Mouse (Mus musculus) thymus, adult 18-20 months (tissue): Measurements from ENCODE around the gene Camk2n1.

Experiments used
- DNase-seq, 2 experiments: peaks; one replicate each; pipeline ENCODE4 v3.0.0; 2022; ENCODE audit warnings: mixed read lengths in 2 of 2

Gene Camk2n1

GRCm38 (mm10) chr4:138465446-138465845 is 11.3 kb downstream of the Camk2n1 start:
- no peak for DNase-seq

- no peak for DNase-seq
Observed at GRCm38 (mm10) chr4:138466690-138467089, 12.6 kb downstream of the Camk2n1 start.

- DNase-seq, result no peak
Observed at GRCm38 (mm10) chr4:138467451-138467850, 13.3 kb downstream of the Camk2n1 start.

GRCm38 (mm10) chr4:138469080-138469479 is 15.0 kb downstream of the Camk2n1 start:
- DNase-seq, result no peak

- no peak for DNase-seq
Observed at GRCm38 (mm10) chr4:138471241-138471640, 17.1 kb downstream of the Camk2n1 start.

GRCm38 (mm10) chr4:138479595-138479994 is 25.5 kb downstream of the Camk2n1 start:
- DNase-seq, result no peak

- no peak for DNase-seq
Observed at GRCm38 (mm10) chr4:138480962-138481361, 26.8 kb downstream of the Camk2n1 start.

- no peak for DNase-seq
Observed at GRCm38 (mm10) chr4:138482721-138483120, 28.6 kb downstream of the Camk2n1 start.

- no peak for DNase-seq
Observed at GRCm38 (mm10) chr4:138488241-138488640, 34.1 kb downstream of the Camk2n1 start.

- no peak for DNase-seq
Observed at GRCm38 (mm10) chr4:138491088-138491487, 37.0 kb downstream of the Camk2n1 start.

GRCm38 (mm10) chr4:138493161-138494001 is 39.3 kb downstream of the Camk2n1 start:
- no peak for DNase-seq

GRCm38 (mm10) chr4:138494905-138495304 is 40.8 kb downstream of the Camk2n1 start:
- DNase-seq, result no peak

- no peak for DNase-seq
Observed at GRCm38 (mm10) chr4:138495775-138496174, 41.7 kb downstream of the Camk2n1 start.

GRCm38 (mm10) chr4:138496746-138497520 is 42.8 kb downstream of the Camk2n1 start:
- DNase-seq, result no peak

GRCm38 (mm10) chr4:138499856-138500645 is 45.9 kb downstream of the Camk2n1 start:
- no peak for DNase-seq

GRCm38 (mm10) chr4:138501048-138501447 is 46.9 kb downstream of the Camk2n1 start:
- no peak for DNase-seq

- no peak for DNase-seq
Observed at GRCm38 (mm10) chr4:138504632-138505101, 50.6 kb downstream of the Camk2n1 start.

- no peak for DNase-seq
Observed at GRCm38 (mm10) chr4:138505171-138505870, 51.2 kb downstream of the Camk2n1 start.

GRCm38 (mm10) chr4:138507903-138508302 is 53.8 kb downstream of the Camk2n1 start:
- DNase-seq, result no peak
